Mouse (Mus musculus) spleen, postnatal 36 days (tissue): ENCODE data around the gene Gm3629.
"Not testable (repeated sequence)": the region's sequence is repeated elsewhere in the genome, so short reads cannot be mapped to it uniquely, and the experiment has no call there.

Experiments
- DNase-seq, 2 experiments: peaks; one replicate each; pipeline ENCODE4 v3.0.0; 2022; ENCODE audit warnings: low spot score in 2 of 2, mixed read lengths in 1 of 2

The Gm3629 gene

DNA sequence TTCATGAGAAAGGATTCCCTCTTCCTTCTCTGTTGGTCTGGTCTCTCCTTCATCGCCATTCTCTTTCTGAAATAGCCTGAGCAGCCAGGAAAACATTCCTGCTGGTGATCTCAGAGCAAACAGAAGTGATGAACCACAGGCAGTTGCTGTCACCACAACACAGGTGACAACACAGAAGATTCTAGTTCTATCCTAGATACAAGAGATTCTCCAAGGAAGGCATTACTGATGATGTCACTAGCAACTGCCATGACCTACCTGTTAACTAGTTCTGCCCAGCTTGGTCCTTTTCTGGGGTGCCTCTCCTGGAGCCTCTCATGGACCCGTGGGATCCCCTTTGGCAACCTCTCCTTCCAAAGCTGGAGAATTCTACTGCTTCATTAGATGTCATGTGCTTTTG, at the start of gene Gm3629:
Gene Gm3629, minus strand, starts transcription at position 101 of the 400 bp plus-strand sequence.
- DNase-seq: not testable (repeated sequence)

DNA sequence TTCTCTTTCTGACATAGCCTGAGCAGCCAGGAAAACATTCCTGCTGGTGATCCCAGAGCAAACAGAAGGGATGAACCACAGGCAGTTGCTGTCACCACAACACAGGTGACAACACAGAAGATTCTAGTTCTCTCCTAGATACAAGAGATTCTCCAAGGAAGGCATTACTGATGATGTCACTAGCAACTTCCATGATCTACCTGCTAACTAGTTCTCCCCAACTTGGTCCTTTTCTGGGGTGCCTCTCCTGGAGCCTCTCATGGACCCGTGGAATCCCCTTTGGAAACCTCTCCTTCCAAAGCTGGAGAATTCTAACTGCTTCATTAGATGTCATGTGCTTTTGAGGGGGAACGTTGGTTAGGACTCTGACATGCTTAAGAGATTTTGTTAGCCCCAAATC, 31.9 kb upstream of the Gm3629 start, which contains the start of gene Gm3460:
Gene Gm3460, minus strand, starts transcription at position 101 of the 400 bp plus-strand sequence.
- DNase-seq: not testable (repeated sequence)

DNA sequence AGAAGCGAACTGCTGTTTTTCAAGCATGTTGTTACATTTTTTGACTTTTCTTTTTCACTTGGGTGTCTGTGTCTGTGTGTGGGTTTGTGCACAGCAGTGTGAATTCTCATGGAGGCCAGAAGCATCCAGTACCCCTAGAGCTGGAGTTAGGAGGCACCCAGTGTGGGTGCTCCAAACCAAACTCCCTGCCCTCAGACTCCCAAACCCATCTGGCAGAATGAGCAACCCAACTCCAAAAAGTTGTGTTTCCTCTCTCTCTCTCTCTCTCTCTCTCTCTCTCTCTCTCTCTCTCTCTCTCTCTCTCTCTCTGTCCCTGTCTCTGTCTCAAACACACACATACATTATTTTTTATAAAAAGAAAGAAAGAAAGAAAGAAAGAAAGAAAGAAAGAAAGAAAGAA, 16.0 kb upstream of the Gm3629 start:
- not testable (repeated sequence) for DNase-seq

- DNase-seq: not testable (repeated sequence)
Observed at GRCm38 (mm10) chr14:6605004-6605403, 14.6 kb upstream of the Gm3629 start.

DNA sequence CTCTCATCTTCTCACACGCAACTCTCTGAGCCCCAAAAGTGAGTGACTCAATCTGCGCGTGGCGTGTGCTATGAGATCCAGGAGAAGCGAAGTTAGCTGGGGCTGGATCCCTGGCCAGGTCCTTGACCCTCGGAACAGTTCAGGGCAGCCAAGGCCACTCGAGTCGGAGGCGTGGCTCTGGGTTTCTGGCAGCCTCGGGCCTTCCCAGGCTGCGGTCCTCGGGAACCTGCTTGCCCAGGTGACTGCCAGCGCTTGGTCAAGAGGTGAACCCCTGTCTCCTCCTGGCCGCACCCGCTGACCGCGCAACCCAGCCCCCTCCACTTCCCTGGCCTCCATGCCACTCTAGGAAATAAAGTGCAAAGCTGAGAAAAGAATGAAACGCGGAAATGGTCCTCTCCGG, 14.1 kb upstream of the Gm3629 start:
- not testable (repeated sequence) for DNase-seq

GRCm38 (mm10) chr14:6537190-6537589, 53.2 kb downstream of the Gm3629 start, which contains the start of gene Gm8356:
Gm8356 (minus strand) TSS chr14:6537290.
- not testable (repeated sequence) for DNase-seq
